Mouse (Mus musculus) C2C12 (cell line): ENCODE data around the gene Sf3b4.

ENCODE experiments used
- CEBPB ChIP-seq: IDR thresholded peaks from one replicate; pipeline ENCODE4 v1.6.1; 2011; ENCODE audit warnings: low read depth, mild to moderate bottlenecking, control low read depth, moderate library complexity
- CTCF ChIP-seq: IDR thresholded peaks from one replicate; pipeline ENCODE4 v1.5.1; 2011; ENCODE audit not compliant: control insufficient read depth, insufficient read depth, insufficient read length
- FOSL1 ChIP-seq: IDR thresholded peaks from one replicate; pipeline ENCODE4 v1.8.0; 2011; ENCODE audit warnings: mild to moderate bottlenecking, low read length; ENCODE audit not compliant: poor library complexity, insufficient read depth, severe bottlenecking
- MAX ChIP-seq: IDR thresholded peaks from one replicate; pipeline ENCODE4 v1.6.1; 2011; ENCODE audit warnings: mild to moderate bottlenecking, control low read depth
- MYOD1 ChIP-seq: IDR thresholded peaks from one replicate; pipeline ENCODE4 v1.6.1; 2011; ENCODE audit warnings: low read depth; ENCODE audit not compliant: control insufficient read depth, insufficient read length
- MYOG ChIP-seq: IDR thresholded peaks from one replicate; pipeline ENCODE4 v1.6.1; 2011; ENCODE audit not compliant: control insufficient read depth, insufficient read length; ENCODE audit errors: extremely low read depth
- USF1 ChIP-seq: IDR thresholded peaks from one replicate; pipeline ENCODE4 v1.6.1; 2011; ENCODE audit warnings: low read depth, mild to moderate bottlenecking, control low read depth, moderate library complexity

GRCm38 (mm10) chr3:96181510-96182381 lies 9.6 kb downstream of the Sf3b4 start:
- no peak for TF ChIP-seq MYOD1
- TF ChIP-seq CTCF = no peak
- no peak for TF ChIP-seq MYOG
- TF ChIP-seq USF1 = no peak
- TF ChIP-seq MAX = no peak
- TF ChIP-seq FOSL1 = no peak
- TF ChIP-seq CEBPB = no peak
